Mouse (Mus musculus) liver, adult 10 weeks (tissue): ENCODE results near the gene Fgf11. TPM values are rescaled to one million over a fixed set of nuclear protein-coding genes. Genes with fewer than 3 reads are reported as not detected.

Experiments used
- polyA plus RNA-seq: library from polyadenylated mRNA; stranded (reverse); fragments of 350-450 nt; fragmentation: Illumina TruSeq; extraction: RNeasy Lipid Tissue Mini Kit (QIAGEN cat#74804); gene quantifications from one replicate; pipeline ENCODE4 v1.2.3, GENCODE M21; 2014; ENCODE audit warnings: low read depth, low replicate concordance

Gene Fgf11
- polyA plus RNA-seq, result 0.29 TPM

DNA sequence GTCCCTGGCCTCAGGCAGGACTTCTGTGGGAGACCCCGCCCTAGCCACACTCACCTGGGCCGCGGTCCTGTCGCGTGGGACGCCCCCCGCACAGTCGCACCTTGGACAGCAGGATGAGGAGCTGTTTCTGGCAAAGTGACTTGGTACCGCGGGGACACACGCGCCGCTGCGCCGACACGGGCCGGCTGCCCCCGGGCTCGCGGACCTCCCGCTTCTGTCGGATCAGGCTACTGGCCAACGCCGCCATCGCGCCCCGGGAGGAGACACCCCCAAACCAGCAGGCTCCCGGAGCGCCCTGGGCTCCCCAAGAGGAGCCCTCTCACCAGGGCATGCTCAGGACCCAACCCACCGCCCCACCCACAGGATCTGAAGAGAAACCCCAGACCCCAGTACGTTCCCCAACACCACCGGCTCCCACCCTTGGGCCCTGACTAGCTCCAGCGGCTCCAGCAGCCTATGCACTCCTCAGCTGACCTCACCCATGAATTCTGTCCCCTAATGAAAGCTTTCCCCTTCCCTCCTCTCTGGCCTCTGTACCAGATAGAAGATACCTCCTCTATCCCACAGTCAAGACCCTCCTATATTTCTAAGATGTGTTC, at the start of gene Fgf11:
Gene Fgf11, minus strand, starts transcription at position 479 of the 599 bp plus-strand sequence.

DNA sequence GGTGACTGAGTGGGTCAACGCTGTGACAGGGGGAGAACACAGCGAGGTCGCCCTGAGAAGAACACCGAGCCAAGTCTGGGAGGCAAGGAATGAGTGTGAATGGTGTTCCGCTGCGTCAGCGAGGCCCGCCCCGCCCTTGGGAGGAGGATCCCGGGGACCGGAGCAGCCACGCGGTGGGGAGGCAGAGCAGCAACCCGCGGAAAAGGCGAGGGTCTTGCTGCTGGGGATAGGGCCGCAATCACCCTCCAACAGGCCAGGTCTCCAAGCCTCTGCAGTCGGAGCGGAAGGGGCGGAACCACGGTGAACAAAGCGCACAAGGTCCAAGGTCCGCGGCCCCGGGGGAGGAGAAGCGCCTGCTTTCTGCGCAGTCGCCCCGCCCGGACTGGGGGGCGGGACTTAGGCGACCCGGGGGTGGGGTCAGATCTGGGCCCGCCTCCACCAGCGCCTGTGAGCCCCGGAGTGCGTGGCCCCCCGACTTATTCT, 44.6 kb upstream of the Fgf11 start, which contains the start of gene Plscr3:
Gene Plscr3, plus strand, starts transcription at position 179 of the 483 bp plus-strand sequence.

DNA sequence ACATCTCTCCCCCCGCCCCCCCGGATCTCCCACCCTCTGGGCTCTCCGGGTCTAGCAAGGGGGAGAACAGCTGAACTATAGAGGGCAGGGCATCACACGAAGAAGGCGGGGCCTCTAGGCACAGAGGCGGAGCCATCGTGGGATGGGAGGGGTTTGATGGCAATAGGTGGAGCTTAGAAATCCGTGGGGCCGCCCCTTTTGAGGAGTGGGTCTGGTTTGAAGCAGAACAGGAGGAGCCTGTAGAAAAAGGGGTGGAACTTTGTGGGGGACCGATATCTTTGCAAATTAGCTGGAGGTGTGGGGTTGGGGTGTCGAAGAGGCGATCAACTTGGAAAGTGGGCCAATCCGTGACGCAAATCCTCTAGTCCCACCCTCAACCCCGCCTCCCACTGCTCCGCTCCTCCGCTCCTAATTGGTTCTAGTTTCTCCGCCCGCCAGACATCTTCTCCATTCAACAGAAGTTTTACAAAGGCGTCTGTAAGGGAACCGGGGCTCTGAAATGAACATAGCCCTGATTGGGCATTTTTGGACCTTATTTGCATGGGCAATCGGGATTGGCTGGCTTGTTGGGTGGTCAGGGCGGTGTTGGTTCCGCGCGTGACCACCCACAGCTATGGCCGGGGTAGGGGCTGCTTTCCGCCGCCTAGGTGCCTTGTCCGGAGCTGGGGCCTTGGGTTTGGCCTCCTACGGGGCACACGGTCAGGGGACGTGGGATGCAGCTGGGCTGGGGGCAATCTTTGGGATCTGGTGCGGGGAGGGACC, 36.5 kb upstream of the Fgf11 start, which contains the start of gene Tmem256:
Gene Tmem256, plus strand, starts transcription at position 563 of the 762 bp plus-strand sequence.

DNA sequence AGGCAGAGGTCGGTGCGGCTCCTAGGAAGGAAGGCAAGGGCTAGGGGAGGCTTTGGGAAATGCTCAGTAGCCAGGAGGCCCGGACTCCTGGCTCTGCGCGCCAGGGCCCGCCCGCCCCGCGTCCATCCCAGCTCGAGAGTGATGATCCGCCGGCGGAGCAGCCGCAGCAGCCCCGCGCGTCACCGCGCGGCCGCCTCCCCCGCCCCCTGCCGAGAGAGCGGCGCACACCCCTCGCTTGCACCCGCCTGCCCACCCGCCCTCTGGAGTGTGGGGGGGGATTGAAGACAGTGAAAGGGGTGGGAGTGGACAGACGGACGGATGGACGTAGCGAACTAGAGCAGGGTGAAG, 35.9 kb upstream of the Fgf11 start, which contains the start of gene Nlgn2:
Gene Nlgn2, minus strand, starts transcription at position 181 of the 348 bp plus-strand sequence.

DNA sequence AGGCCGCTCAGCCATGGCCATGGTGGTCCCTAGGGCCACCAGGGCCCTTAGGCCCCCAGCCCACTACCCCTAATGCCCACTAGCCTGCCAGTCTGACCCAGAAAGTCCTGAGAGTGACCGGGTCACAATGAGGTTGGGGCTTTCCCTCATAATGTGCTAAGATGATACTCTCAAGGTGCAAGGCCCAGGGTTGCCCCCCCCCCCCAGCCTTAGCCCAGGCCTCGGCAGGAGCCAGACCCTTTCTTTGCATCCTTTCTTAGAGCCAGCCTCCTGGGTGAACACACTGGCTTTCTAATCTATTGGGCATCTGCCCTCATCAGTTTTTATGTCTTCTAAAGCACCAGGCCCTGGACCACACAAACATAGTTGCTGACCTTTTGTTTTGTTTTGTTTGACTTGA, 20.4 kb upstream of the Fgf11 start, which contains the start of gene Spem1:
Gene Spem1, minus strand, starts transcription at position 101 of the 400 bp plus-strand sequence.

DNA sequence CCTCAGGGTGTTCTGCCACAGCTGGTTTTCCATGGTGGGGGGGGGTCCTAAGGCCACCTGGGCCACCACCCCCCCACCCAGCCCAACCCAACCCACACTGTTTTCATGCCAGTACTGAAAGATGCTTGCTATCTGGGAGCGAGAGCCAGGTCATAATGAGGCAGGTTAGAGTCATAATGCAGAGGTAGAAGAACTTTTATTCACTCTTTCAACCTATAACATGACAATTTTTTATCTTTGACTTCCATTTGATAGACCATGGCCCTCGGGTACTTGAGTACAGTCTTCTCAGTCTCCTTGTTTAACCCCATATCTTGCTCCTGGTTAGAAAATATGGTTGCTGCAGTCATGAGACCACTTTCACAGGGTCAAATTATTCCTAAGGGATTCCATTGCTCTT, 16.7 kb upstream of the Fgf11 start, which contains the start of gene Spem2:
Gene Spem2, minus strand, starts transcription at position 101 of the 400 bp plus-strand sequence.

DNA sequence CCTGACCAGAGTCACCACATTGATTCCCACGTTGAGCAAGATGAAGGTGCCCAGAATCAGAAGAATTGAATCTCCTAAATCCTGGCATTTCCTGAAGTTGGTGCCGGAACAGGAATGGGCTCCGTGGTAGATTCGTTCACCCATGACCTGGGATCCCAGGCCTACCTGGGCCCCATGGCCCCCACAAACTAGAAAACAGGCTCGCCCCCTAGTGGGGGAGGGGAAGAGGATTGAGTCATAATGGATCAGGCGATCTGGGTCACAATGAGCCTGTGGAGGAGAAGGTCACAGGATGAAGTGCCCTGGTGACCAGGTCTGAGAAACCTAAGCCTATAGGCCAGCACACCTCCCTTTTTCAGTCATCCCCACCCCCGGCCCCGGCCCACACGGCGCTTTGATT, 13.5 kb upstream of the Fgf11 start, which contains the start of gene Gm39566:
Gene Gm39566, minus strand, starts transcription at position 144 of the 400 bp plus-strand sequence.

DNA sequence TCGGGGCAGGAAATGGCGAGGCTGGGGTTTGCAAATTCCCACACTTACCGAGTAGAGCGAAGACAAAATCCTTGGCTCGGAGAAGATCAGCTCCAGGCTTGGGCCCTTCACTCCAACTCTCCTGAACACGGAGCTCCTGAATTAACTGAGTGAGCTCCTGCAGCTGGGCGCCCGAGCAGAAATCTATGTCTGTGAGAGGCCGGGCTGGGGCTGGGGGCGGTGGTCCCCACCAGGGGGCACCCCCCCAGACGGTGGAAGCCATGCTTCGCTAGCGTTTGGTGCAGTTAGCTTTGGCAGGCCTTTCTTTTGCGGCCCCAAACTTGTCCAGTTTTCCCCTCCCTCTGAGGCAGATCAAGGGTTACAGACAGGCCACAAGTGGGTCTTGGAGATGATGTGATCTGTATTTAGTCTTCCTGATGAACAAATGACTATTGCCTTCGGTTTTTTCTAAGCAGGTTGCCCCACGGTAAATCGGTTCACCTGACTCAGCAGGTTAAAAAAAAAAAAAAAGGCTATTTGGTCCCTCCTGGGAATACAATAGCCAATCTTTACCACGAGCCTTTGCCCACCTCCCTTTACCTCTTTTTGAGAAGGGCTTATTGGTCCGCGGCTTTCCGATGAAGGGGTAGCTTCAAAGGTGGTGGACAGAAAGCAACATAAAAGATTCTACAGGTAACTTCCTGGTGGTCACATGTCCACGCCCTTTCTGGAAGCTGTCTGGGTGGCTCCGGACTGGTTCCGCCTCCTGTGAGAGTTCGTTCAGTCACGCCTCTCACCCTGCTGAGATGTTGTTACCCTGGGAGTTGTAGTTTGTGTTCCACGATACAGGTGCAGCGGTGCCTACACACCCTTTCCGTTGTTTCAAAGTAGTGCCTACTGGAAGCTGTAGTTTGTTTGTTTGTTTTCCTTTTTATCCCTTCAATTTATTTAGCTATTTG, 3.6 kb upstream of the Fgf11 start, which contains the start of gene Tmem102:
Gene Tmem102, minus strand, starts transcription at position 653 of the 938 bp plus-strand sequence.

DNA sequence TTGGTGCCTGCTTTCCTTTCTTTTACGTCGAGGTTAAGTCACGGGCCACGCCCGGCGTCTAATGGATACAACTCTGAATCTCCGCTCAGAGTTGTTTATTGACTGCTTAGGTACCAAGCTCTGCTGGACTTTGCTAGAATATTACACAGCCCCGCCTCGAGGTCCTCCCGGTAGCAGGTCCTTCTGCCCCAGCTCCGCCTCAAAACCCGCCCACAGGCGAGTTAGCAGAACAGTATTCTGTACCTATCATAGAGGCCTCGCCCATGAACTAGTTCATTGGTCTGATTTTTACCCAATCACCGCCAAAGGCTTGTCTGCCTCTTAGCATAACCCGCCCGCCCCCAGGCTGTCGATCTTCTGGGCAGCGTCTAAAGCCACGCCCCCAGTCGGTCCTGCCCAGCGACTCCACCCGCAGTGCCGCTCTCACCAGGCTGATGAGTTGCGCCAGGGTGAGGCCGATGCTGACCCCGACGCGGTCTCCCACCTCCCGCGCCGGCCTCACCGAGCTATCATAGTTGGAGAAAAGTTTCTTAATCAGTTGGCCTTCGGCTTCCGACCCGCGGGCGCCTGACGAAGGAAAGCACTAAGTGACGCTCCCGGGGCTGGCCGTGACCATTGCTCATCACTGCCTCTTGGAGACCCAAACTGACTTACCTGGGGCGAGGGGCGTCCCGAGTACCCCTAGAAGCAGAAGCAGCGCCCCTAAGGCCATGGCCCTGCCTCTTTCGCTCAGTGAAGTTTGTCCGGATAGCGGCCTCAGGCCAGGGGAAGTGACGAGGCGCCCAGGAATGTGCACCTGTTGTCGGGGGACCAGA, 6.3 kb downstream of the Fgf11 start, which contains the start of gene Chrnb1:
Gene Chrnb1, minus strand, starts transcription at position 776 of the 815 bp plus-strand sequence.

DNA sequence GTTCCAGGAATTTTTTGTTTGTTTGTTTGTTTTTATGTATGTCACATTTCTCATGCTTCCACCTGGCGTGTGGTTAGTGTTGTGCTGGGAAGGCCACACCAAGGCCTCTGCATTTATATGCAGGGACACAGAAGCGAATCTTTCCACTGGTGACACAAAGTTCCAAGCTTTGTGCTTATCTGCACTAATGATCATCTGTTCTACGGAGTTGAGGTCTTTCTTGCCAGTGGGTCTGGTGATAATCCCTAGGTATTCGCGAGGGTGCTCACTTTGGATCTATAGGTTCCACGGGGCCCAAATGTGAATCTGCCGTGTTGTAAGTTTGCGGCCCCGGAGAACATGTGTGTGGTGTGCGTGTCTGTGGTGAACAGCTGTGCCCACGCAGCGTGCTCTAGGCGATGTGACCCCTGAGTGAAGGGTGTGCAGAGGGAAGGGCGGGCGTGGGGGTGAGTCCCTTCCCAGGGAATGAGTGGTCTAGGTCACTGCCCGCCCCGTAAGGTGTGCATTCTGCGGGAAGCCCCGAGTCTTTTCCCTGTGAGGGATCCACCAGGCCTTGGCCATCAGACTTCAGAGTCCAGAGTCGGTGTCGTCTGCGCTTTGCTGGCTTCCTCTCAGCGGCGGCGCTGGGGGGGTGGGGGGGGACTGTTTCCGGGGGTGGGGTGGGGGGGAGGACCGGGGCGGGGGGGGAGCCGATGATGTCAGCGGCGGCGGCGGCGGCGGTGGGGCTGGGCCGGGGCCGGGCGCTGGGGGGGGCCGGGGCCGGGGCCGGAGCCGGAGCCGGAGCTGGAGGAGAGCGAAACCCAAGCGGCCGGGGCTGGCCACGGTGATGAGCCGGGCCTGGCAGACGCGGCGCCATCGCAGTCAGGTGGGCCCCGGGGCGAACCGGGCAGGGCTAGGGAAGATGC, 36.2 kb downstream of the Fgf11 start, which contains the start of gene Zbtb4:
Gene Zbtb4, plus strand, starts transcription at position 692 of the 905 bp plus-strand sequence.

DNA sequence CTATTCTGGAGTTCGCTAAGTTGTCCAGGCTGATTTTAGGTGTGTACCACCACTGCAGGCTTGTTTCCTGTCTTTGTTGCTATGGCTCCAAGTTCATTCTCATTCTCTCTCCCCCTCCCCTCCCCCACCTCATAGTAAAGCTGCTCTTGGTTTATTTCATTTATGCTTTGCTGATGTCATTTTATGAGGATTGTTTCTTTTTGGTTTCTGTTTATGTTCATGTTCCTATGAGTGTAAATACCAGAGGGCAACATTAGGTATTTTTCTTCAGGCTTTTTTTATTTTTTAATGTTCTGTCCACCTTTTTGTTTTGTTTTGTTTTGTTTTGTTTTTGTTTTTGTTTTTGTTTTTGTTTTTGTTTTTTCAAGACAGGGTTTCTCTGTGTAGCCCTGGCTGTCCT, 39.8 kb downstream of the Fgf11 start, which contains the start of gene Slc35g3:
Gene Slc35g3, minus strand, starts transcription at position 101 of the 400 bp plus-strand sequence.

DNA sequence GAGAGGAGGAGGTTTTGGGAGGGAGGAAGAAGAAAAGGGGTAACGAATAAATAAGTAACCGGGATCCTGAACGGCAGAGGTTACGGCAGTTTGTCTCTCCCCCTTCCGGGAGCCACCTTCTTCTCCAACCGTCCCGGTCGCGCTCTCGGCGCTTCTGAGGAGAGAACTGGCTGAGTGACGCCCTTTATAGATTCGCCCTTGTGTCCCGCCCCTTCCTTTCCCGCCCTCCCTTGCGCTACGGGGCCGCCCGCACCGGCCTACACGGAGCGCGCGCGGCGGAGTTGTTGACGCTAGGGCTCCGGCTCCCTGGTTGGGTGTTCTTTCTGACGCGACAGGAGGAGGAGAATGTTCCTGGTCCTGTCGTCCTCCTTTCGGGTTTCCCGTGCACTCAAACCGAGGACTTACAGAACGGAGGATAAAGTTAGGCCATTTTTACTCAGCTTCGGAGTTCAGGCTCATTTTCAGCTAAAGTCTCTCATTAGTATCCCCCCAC, 43.1 kb downstream of the Fgf11 start, which contains the start of gene Polr2a:
Gene Polr2a, minus strand, starts transcription at position 160 of the 493 bp plus-strand sequence.

Other genes starting within 250 kb of the Fgf11 start
- not detected for gene Efnb3, start 241.7 kb downstream of the Fgf11 start, polyA plus RNA-seq
- 1.1 TPM for gene Wrap53, start 221.6 kb downstream of the Fgf11 start, polyA plus RNA-seq
- 3.8 TPM for gene Trp53, start 221.5 kb downstream of the Fgf11 start, polyA plus RNA-seq
- 0.13 TPM for gene Atp1b2, start 195.9 kb downstream of the Fgf11 start, polyA plus RNA-seq
- not detected for gene Shbg, start 184.0 kb downstream of the Fgf11 start, polyA plus RNA-seq
- 8.5 TPM for gene Sat2, start 179.8 kb downstream of the Fgf11 start, polyA plus RNA-seq
- gene Fxr2, start 168.9 kb downstream of the Fgf11 start, polyA plus RNA-seq, result 7.8 TPM
- not detected for gene Sox15, start 146.5 kb downstream of the Fgf11 start, polyA plus RNA-seq
- 22.1 TPM for gene Mpdu1, start 139.2 kb downstream of the Fgf11 start, polyA plus RNA-seq
- 3.8 TPM for gene Cd68, start 135.7 kb downstream of the Fgf11 start, polyA plus RNA-seq
- 340 TPM for gene Eif4a1, start 129.4 kb downstream of the Fgf11 start, polyA plus RNA-seq
- gene Senp3, start 119.8 kb downstream of the Fgf11 start, polyA plus RNA-seq, result 33.7 TPM
- gene Tnfsf13, start 116.1 kb downstream of the Fgf11 start, polyA plus RNA-seq, result 2.8 TPM
- gene Tnfsf12, start 106.0 kb downstream of the Fgf11 start, polyA plus RNA-seq, result 1.5 TPM
- gene Tnfsfm13, start 105.8 kb downstream of the Fgf11 start, polyA plus RNA-seq, result not detected
- 7.7 TPM for gene Polr2a, start 43.2 kb downstream of the Fgf11 start, polyA plus RNA-seq
- not detected for gene Slc35g3, start 39.9 kb downstream of the Fgf11 start, polyA plus RNA-seq
- gene Zbtb4, start 35.9 kb downstream of the Fgf11 start, polyA plus RNA-seq, result 4.1 TPM
- gene Chrnb1, start 5.9 kb downstream of the Fgf11 start, polyA plus RNA-seq, result 0.58 TPM
- gene Tmem102, start 3.8 kb upstream of the Fgf11 start, polyA plus RNA-seq, result 3.6 TPM
- gene Gm39566, start 13.4 kb upstream of the Fgf11 start, polyA plus RNA-seq, result not detected
- not detected for gene Spem2, start 16.6 kb upstream of the Fgf11 start, polyA plus RNA-seq
- gene Spem1, start 20.3 kb upstream of the Fgf11 start, polyA plus RNA-seq, result not detected
- 0.11 TPM for gene Nlgn2, start 35.9 kb upstream of the Fgf11 start, polyA plus RNA-seq
- 58.8 TPM for gene Tmem256, start 36.7 kb upstream of the Fgf11 start, polyA plus RNA-seq
- gene Plscr3, start 44.5 kb upstream of the Fgf11 start, polyA plus RNA-seq, result 1.1 TPM
- not detected for gene Tnk1, start 56.9 kb upstream of the Fgf11 start, polyA plus RNA-seq
- gene Tmem95, start 76.2 kb upstream of the Fgf11 start, polyA plus RNA-seq, result not detected
- gene Kctd11, start 79.5 kb upstream of the Fgf11 start, polyA plus RNA-seq, result 0.42 TPM
- gene Acap1, start 93.7 kb upstream of the Fgf11 start, polyA plus RNA-seq, result 0.40 TPM
- gene 2810408A11Rik, start 99.1 kb upstream of the Fgf11 start, polyA plus RNA-seq, result not detected
- gene Neurl4, start 99.2 kb upstream of the Fgf11 start, polyA plus RNA-seq, result 3.0 TPM
- gene Gps2, start 112.0 kb upstream of the Fgf11 start, polyA plus RNA-seq, result 9.6 TPM
- 155 TPM for gene Eif5a, start 120.1 kb upstream of the Fgf11 start, polyA plus RNA-seq
- gene Ybx2, start 133.9 kb upstream of the Fgf11 start, polyA plus RNA-seq, result not detected
- not detected for gene Slc2a4, start 146.3 kb upstream of the Fgf11 start, polyA plus RNA-seq
- 0.40 TPM for gene Cldn7, start 162.9 kb upstream of the Fgf11 start, polyA plus RNA-seq
- gene Ctdnep1, start 179.3 kb upstream of the Fgf11 start, polyA plus RNA-seq, result 25.5 TPM
- 9.7 TPM for gene Elp5, start 180.7 kb upstream of the Fgf11 start, polyA plus RNA-seq
- gene Gabarap, start 189.3 kb upstream of the Fgf11 start, polyA plus RNA-seq, result 367 TPM
- gene Phf23, start 193.9 kb upstream of the Fgf11 start, polyA plus RNA-seq, result 7.1 TPM
- 0.37 TPM for gene Dvl2, start 198.7 kb upstream of the Fgf11 start, polyA plus RNA-seq
- gene Acadvl, start 213.6 kb upstream of the Fgf11 start, polyA plus RNA-seq, result 60.6 TPM
- gene Dlg4, start 215.1 kb upstream of the Fgf11 start, polyA plus RNA-seq, result 0.13 TPM